Mouse (Mus musculus) adrenal gland, adult 18-20 months (tissue): ENCODE results near the gene Sox30. TPM values are rescaled to one million over a fixed set of nuclear protein-coding genes. Genes with fewer than 3 reads are reported as not detected.

Source experiments
- DNase-seq, 2 experiments: peaks; one replicate each; pipeline ENCODE4 v3.0.0; 2021 to 2022; ENCODE audit warnings: low spot score in 2 of 2
- total RNA-seq, 2 experiments: library from RNA; stranded (reverse); gene quantifications; 1 replicate in 1 of 2; 2 replicates in 1 of 2; pipeline ENCODE4 v1.2.3; 2021

The Sox30 gene
- total RNA-seq, 2 experiments from 2014 or later: 0.13 TPM; not detected in 1

DNA sequence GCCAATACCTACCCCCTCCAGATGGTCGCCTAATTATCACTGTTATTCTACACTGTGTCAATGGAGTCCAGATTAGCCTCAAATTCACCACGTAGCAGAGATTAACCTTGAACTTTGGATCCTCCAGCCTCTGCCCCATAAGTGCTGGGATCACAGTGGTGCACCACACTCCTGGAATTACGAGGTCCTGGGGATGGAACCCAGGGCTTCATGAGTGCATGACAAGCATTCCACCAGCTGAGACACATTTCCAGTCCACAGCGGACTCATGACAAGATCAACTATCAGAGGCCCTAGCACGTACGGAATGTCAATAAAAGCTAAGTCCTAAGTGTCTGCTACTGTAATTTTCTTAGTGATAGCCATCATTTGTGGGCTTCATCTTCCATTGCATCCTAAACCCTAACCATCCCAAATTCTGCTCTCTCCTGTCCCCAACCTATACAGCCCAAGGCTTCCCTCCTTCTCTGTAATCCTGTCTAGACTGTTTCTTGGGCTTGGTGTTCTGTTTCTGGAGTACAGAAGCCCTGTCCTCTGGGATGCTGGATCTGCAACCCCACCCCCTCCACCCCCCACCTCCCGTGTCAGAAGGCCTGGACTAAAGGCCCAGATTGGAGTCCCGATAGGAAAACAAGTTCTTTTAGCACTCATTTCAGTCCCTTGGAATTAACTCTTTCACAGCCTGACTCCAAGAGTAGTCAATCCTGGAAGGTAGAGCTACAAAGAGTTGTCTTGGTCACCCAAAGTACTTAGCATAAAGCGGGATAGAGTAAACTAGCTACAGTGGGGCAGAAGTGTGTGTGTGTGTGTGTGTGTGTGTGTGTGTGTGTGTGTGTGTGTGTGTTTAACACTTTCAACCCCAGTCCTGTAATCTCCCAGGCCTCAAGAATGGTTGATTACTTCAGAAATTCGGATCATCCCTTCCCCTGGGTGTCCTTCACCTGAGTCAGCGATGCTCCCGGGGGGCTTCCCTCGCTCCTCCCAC, 75.1 kb downstream of the Sox30 start:
- DNase-seq: no peak

DNA sequence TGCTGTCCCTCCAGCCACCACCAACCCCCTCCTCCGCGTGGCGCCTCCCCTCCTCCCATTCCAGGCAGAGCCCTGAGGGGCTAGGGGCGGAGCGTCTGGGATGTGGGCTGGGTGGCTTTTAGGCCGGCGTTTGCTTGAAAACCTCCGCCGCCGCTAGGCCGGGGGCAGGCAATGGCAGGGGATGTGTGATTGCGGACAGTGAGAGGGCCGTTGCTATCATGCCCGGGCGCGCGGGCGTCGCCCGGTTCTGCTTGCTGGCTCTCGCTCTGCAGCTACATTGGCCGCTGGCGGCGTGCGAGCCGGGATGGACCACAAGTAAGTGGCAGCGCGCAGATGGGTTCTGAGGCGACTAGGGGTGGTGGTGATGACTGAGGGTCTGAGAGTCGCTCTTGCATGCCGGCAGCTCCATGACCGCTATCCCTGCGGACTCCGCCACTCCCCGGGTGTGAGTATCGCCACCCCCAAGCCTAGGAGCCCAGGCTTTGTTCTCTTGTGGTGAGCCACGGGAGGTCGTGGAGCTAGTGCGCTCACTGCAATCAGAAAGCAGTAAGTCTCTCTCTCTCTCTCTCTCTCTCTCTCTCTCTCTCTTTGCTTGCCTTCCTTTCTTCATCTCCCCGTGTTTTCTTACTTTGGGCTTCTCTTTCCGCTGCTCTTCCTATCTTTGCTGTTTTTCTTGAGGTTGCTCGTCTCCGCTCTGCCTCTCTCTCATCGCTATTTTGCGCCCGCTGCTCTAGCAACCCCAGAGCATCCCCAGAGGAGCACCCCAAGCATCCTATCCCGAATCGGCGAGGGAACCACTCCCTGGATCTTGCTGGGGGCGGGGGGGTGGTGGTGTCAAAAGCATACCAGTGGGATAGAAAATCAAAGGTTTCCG, 76.0 kb downstream of the Sox30 start, which contains the start of gene Adam19:
Adam19 (plus strand) TSS at position 97 of the 874 bp plus-strand sequence.
- DNase-seq: peak; percentile 46 to 60

- DNase-seq: no peak
Measured at GRCm38 (mm10) chr11:46056770-46057411, 76.8 kb downstream of the Sox30 start.

DNA sequence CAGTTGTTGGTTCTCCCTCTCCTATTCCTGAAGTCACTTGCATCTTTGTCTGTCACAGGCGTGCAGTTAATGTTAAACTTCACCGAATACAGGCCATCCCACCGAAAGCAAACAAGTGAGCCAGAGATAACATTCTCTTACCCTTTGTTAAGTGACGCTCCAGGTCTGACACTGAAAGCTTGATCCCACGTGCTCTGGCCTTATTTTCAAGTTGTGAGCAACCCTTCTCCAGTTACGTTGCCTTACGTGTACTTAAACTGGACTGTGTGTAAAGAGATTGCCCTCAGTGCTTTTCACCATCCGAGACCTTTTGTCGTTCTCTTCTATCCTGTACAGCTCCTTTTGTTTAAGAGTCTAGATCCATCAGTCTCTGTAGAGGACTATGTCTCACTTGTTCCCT, 77.9 kb downstream of the Sox30 start:
- no peak for DNase-seq

DNA sequence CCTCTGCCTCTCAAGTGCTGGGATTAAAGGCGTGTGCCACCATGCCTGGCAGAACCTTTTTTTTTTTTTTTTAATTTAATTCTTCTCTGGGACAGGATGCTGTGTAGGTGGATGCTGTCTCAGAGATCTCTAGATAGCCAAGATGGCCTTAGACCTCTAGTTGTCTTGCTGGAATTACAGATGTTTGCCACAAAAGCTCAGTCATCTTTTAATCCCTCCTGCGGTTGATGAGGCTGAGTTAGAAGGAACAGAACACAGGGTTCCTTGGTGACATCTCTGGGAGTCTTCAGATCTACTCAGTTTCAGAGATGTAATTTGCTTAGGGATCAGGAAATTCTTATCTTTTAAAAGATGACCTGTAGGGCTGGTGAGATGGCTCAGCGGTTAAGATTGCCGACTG, 78.8 kb downstream of the Sox30 start:
- no peak for DNase-seq

- no peak for DNase-seq
Measured at GRCm38 (mm10) chr11:46059887-46060650, 80.0 kb downstream of the Sox30 start.

- DNase-seq: no peak
Measured at GRCm38 (mm10) chr11:46060651-46061020, 80.5 kb downstream of the Sox30 start.

DNA sequence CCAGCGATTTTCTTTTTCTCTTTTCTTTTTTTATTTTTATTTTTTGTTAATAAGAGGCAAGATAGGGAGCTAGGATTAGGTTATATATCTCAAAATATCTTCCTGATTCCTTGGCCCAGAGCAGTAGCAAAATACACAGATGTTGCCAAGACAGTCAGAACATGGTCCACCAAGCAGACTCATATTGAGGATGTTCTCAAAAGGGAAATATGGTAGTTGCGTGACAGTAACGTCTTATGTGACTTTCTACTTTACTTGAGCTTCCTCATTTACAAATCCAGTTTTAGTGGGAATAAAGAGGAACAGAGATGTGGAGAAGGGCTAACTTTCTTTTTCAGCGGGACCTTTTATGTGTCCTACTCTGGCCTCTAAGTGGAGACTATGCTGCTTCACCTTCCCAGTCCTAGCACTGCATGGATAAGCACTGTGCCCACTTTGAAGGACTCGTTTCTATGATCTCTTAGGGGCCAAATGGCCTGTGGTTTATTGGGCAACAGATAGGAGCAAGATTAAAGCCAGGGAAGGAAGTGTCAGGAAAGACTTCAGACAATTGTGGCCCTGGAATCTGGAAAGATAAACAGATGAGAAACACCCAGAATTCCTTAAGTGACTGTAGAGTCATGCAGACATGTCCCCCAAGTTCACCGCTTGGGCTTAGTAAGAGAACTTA, 81.8 kb downstream of the Sox30 start:
- no peak for DNase-seq

DNA sequence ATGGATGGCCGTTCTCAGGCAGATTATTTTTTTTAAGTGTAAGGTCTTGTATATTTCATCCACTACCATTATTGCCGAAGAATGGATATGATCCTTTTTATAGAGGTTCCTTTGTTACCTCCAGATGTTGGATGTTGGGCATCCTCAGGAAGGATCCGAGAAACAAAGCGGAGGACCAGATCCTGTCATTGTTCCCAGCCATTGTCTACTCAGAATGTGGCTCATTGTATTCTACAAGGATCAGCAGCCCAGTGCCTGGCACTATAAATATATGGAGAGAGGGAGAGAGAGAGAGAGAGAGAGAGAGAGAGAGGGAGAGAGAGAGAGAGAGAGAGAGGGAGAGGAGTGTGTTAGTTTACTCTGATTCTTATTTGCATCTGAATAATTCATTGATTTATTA, 82.5 kb downstream of the Sox30 start:
- no peak for DNase-seq

DNA sequence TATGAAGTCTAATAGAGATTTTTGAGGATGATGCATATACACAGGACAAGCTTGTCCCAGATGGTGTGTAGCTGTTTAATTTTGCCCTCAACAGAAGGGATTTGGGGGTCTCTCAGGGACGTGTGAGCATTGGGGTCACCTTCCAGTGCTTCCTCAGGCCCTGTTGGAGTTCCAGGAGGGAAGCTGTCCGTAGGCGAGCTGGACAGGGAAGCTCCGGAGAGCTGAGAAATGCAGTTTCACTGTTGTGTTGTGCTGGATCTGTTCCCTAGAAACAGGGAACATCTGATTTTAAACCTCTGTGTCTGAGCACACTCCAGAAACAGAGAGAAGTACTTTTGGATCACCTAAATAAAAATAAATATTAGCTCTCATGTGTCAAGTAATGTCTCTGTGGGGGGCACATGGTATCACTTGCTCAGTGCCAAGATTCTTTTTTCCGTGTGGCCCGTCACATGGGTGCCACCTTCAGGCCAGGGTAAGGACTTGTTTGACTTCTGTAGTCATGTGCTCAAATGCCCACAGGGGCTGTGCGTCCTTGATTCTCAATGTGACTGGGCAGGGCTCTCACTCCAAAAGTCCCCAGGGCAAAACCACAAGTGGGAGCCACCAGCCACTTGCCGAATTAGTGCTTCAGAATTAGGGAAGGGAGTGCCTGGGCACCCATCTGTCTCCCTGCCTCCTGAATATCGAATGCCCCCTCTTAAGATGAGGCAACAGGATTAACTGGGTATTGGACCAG, 83.1 kb downstream of the Sox30 start:
- DNase-seq: no peak

GRCm38 (mm10) chr11:46064767-46065166, 84.7 kb downstream of the Sox30 start:
- no peak for DNase-seq

- DNase-seq: peak in 1 of 2 experiments; percentile 60
Measured at GRCm38 (mm10) chr11:46065201-46066011, 85.3 kb downstream of the Sox30 start.

Other genes with a start within 250 kb of the Sox30 start
- 10 to 100 TPM; 66.4 to 90.8 TPM for gene Clint1, start 128.3 kb upstream of the Sox30 start, total RNA-seq
- gene Lsm11, start 35.4 kb upstream of the Sox30 start, total RNA-seq: 10 to 100 TPM; 11.8 to 22.8 TPM
- 10 to 100 TPM; 11.7 to 15.2 TPM for gene Thg1l, start 24.8 kb upstream of the Sox30 start, total RNA-seq
- 1 to 10 TPM; 3.1 to 3.3 TPM for gene Gm12166, start 72.0 kb downstream of the Sox30 start, total RNA-seq
- gene Adam19, start 75.7 kb downstream of the Sox30 start, total RNA-seq: 1 to 10 TPM; 1.5 to 3.5 TPM
- not detected for gene Nipal4, start 186.2 kb downstream of the Sox30 start, total RNA-seq